Mouse (Mus musculus): ENCODE results near the gene Tex30.

Tex30 gene

DNA sequence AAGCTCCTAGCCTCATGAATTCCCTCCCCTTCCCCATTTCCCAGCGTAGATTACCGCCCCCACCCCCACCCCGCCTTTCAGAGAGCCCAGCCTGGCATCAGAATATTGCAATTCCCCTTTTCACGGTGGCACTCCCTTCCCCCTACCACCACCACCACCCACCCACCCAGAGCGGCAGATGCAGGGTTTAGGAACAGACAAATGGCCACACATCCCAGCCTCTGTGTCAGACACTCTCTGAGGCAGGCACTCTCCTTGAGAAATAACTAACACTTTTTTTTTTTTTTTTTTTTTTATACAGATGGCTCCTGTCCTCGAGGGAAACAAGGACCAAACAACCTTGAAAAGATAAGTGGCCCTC, 59.7 kb downstream of the Tex30 start:
- DNase-seq (ENCODE audit: low read depth, low spot score): no peak

DNA sequence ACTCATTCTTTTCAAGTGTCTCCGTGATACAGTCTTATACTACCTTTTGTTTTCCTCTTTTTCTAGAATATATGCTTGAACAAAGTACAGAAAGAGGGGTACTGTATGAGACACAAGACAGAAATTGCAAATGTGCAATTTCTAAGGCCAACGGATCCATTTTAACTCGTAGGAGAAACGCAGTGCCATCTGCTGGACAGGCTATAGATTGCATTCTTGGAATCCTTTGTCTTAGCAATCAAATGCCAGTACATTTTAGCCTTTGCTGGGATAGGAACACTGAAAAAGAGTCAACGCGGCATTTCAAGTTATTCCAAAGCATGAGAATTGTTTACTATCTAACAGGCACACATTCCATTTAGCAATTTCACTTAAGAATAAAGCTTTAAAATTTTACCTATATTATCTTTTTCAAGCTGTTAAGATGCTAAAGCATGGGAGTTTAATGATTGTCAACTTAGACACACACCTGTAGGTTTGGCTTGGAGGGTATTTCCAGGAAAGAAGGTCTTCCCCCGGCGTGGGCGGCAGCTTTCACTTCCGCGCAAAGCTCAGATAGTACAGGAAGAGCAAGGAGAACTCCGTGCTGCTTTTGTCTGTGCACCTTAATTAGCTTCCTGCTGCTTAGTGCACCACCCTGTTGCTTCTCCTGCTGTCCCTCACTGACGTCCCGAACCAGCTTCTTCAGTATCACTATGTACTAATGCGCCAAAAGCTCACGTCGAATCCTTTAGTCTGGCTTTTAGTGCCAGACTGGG, 60.3 kb downstream of the Tex30 start:
- DNase-seq (ENCODE audit: low read depth, low spot score): no peak
